ENCODE assay signal across 29 mouse cellular contexts in genomic region chr15:91642682-91643306, GRCm38 (mm10). TPM values are rescaled to one million over a fixed set of nuclear protein-coding genes. Genes with fewer than 3 reads are reported as not detected.
A peak's percentile ranks its signal among the peaks of the same experiment; 100 is the strongest.
DNase-seq lines count a peak whose midpoint lies in the region; ATAC-seq and TF ChIP-seq lines count a peak whose summit lies in the region.
"Had no signal": no experiment of that assay in that cellular context is flagged by ENCODE, and none has a peak within 500 bp of the region (broad histone marks: within the 10 kb centered on the region; RNA-seq: fewer than 3 reads in every experiment).

No protein-coding gene starts in this region.

- H3K36me3 ChIP-seq in lung, embryonic 14.5 days (ENCODE audit: insufficient read depth), result no peaks in the 10 kb centered on the region
- no peaks in the 10 kb centered on the region for H3K36me3 ChIP-seq in intestine, embryonic 16.5 days (ENCODE audit: control insufficient read depth, insufficient read depth, low read length)
- H3K36me3 ChIP-seq in lung, embryonic 16.5 days (ENCODE audit: control insufficient read depth, insufficient read depth, low read length), result no peaks in the 10 kb centered on the region
- no peaks in the 10 kb centered on the region for H3K36me3 ChIP-seq in stomach, embryonic 15.5 days
- H3K36me3 ChIP-seq: embryonic facial prominence, embryonic 12.5 days; heart, embryonic 10.5 days; heart, embryonic 15.5 days; hindbrain, embryonic 12.5 days; kidney, embryonic 15.5 days; midbrain, embryonic 12.5 days; neural tube, embryonic 12.5 days had no signal

- peak; percentile 80 for ATAC-seq in lung, embryonic 14.5 days (ENCODE audit: insufficient read depth)
- ATAC-seq in intestine, embryonic 16.5 days, result peak; percentile 97
- ATAC-seq in lung, embryonic 16.5 days (ENCODE audit: low read depth), result peak; percentile 94
- ATAC-seq in stomach, embryonic 15.5 days (ENCODE audit: insufficient read depth, low FRiP score, low read depth), result peak; percentile 80
- ATAC-seq: forebrain, embryonic 14.5 days; hindbrain, postnatal 0 days had no signal

- H3K4me1 ChIP-seq in lung, embryonic 14.5 days (ENCODE audit: insufficient read depth), result no peaks in the 10 kb centered on the region
- H3K4me1 ChIP-seq in intestine, embryonic 16.5 days (ENCODE audit: control insufficient read depth, insufficient read depth, low read length), result no peaks in the 10 kb centered on the region
- H3K4me1 ChIP-seq in lung, embryonic 16.5 days (replicated peaks; ENCODE audit: control insufficient read depth, insufficient read depth, low read length), result peaks cover 2% of the 10 kb centered on the region; the same call in 1 of the 2 replicates
- H3K4me1 ChIP-seq in stomach, embryonic 15.5 days, result no peaks in the 10 kb centered on the region
- H3K4me1 ChIP-seq: embryonic facial prominence, embryonic 12.5 days; heart, embryonic 10.5 days; heart, embryonic 15.5 days; hindbrain, embryonic 12.5 days; kidney, embryonic 15.5 days; midbrain, embryonic 12.5 days; neural tube, embryonic 12.5 days had no signal

- peak; percentile 40 for DNase-seq in lung, embryonic 14.5 days
- no peak for DNase-seq in lung, postnatal 14 days
- no peak for DNase-seq in layer of hippocampus, postnatal 10 days (ENCODE audit: low spot score in 2 of 2)
- no peak for DNase-seq in spleen, postnatal 36 days (ENCODE audit: low spot score in 2 of 2)
- DNase-seq in ovary, adult 18-20 months (ENCODE audit: low spot score), result no peak
- DNase-seq: cerebellum, adult 11 months; cerebellum, adult 9-10 months; embryo, embryonic 11 days; gastrocnemius, postnatal 14 days; kidney, adult 11 months; kidney, postnatal 25 days; right cerebral cortex, postnatal 4 days; thymus, adult 18-20 months; thymus, postnatal 36 days had no signal

- TF ChIP-seq CTCF in lung, embryonic 14.5 days (IDR thresholded peaks at IDR 0.05; ENCODE audit: low read depth), result no peak

- no peaks in the 10 kb centered on the region for H3K27me3 ChIP-seq in lung, embryonic 14.5 days (ENCODE audit: insufficient read depth, low read length)
- no peaks in the 10 kb centered on the region for H3K27me3 ChIP-seq in intestine, embryonic 16.5 days (replicated peaks; ENCODE audit: control insufficient read depth, insufficient read depth, low read length)
- H3K27me3 ChIP-seq in lung, embryonic 16.5 days (ENCODE audit: control insufficient read depth, insufficient read depth, low read depth, low read length), result no peaks in the 10 kb centered on the region
- H3K27me3 ChIP-seq in stomach, embryonic 15.5 days (replicated peaks), result no peaks in the 10 kb centered on the region
- H3K27me3 ChIP-seq: embryonic facial prominence, embryonic 12.5 days; heart, embryonic 15.5 days; hindbrain, embryonic 12.5 days; kidney, embryonic 15.5 days; megakaryocyte, embryonic 14.5 days; midbrain, embryonic 12.5 days; neural tube, embryonic 12.5 days had no signal

- peak overlapping the region; percentile 20; the same call in 1 of the 2 replicates for H3K4me2 ChIP-seq in lung, embryonic 14.5 days
- H3K4me2 ChIP-seq in intestine, embryonic 16.5 days (ENCODE audit: low read depth, low read length), result no peak overlapping the region
- peak overlapping the region; percentile 10; the same call in 1 of the 2 replicates for H3K4me2 ChIP-seq in lung, embryonic 16.5 days (ENCODE audit: low read depth, low read length)
- no peak overlapping the region for H3K4me2 ChIP-seq in stomach, embryonic 15.5 days
- H3K4me2 ChIP-seq: embryonic facial prominence, embryonic 12.5 days; heart, embryonic 15.5 days; hindbrain, embryonic 12.5 days; kidney, embryonic 15.5 days; midbrain, embryonic 12.5 days; neural tube, embryonic 12.5 days had no signal

- no peak overlapping the region for H3K9ac ChIP-seq in lung, embryonic 14.5 days
- no peak overlapping the region for H3K9ac ChIP-seq in intestine, embryonic 16.5 days (ENCODE audit: low read depth, low read length)
- H3K9ac ChIP-seq in lung, embryonic 16.5 days (ENCODE audit: low read length), result no peak overlapping the region
- H3K9ac ChIP-seq in stomach, embryonic 15.5 days, result no peak overlapping the region
- H3K9ac ChIP-seq: embryonic facial prominence, embryonic 12.5 days; heart, embryonic 15.5 days; hindbrain, embryonic 12.5 days; kidney, embryonic 15.5 days; midbrain, embryonic 12.5 days; neural tube, embryonic 12.5 days had no signal

- WGBS in lung, embryonic 14.5 days, result 48% methylated on average over 9 of the region's 9 CpGs
- WGBS in intestine, embryonic 16.5 days, result 41% methylated on average over 9 of the region's 9 CpGs
- WGBS in lung, embryonic 16.5 days, result 43% methylated on average over 9 of the region's 9 CpGs
- WGBS in stomach, embryonic 15.5 days, result 42% methylated on average over 9 of the region's 9 CpGs

- H3K4me3 ChIP-seq in lung, embryonic 14.5 days (ENCODE audit: low read depth, low read length), result no peak overlapping the region
- H3K4me3 ChIP-seq in intestine, embryonic 16.5 days (ENCODE audit: low read length), result no peak overlapping the region
- H3K4me3 ChIP-seq in lung, embryonic 16.5 days (ENCODE audit: low read length), result no peak overlapping the region
- H3K4me3 ChIP-seq in stomach, embryonic 15.5 days (replicated peaks), result no peak overlapping the region
- H3K4me3 ChIP-seq: embryonic facial prominence, embryonic 12.5 days; heart, embryonic 10.5 days; heart, embryonic 15.5 days; hindbrain, embryonic 12.5 days; kidney, embryonic 15.5 days; layer of hippocampus, adult 2 months; megakaryocyte, embryonic 14.5 days; midbrain, embryonic 12.5 days; myocyte; neural tube, embryonic 12.5 days had no signal

- H3K9me3 ChIP-seq in lung, embryonic 14.5 days (ENCODE audit: low read depth, low read length), result no peaks in the 10 kb centered on the region
- no peaks in the 10 kb centered on the region for H3K9me3 ChIP-seq in intestine, embryonic 16.5 days (ENCODE audit: control insufficient read depth, low read length)
- no peaks in the 10 kb centered on the region for H3K9me3 ChIP-seq in lung, embryonic 16.5 days (ENCODE audit: control insufficient read depth, low read length)
- no peaks in the 10 kb centered on the region for H3K9me3 ChIP-seq in stomach, embryonic 15.5 days
- H3K9me3 ChIP-seq: embryonic facial prominence, embryonic 12.5 days; heart, embryonic 10.5 days; heart, embryonic 15.5 days; kidney, embryonic 15.5 days; midbrain, embryonic 12.5 days; neural tube, embryonic 12.5 days had no signal

- no peak overlapping the region for H3K27ac ChIP-seq in lung, embryonic 14.5 days (ENCODE audit: low read depth)
- no peak overlapping the region for H3K27ac ChIP-seq in intestine, embryonic 16.5 days (ENCODE audit: low read length)
- peak overlapping the region; percentile 72 for H3K27ac ChIP-seq in lung, embryonic 16.5 days (ENCODE audit: low read length)
- peak overlapping the region; percentile 4; the same call in 1 of the 2 replicates for H3K27ac ChIP-seq in stomach, embryonic 15.5 days
- H3K27ac ChIP-seq: embryonic facial prominence, embryonic 12.5 days; heart, embryonic 10.5 days; heart, embryonic 15.5 days; hindbrain, embryonic 12.5 days; hindbrain, postnatal 0 days; kidney, embryonic 15.5 days; layer of hippocampus, adult 2 months; midbrain, embryonic 12.5 days; neural tube, embryonic 12.5 days had no signal

RNA-seq across cellular contexts. Expression of gene Lrrk2, which starts 30.2 kb away (rescaled TPM):
- 8.2 and 8.3 TPM in 2 replicates for polyA plus RNA-seq in lung, embryonic 14.5 days (2014; fragmentation: Nextera tagmentation; extraction: Ambion mirVana)
- 1.7 and 1.9 TPM in 2 replicates for polyA plus RNA-seq in intestine, embryonic 16.5 days (2015; fragmentation: Nextera tagmentation; extraction: Ambion mirVana)
- 9.2 and 10.7 TPM in 2 replicates for polyA plus RNA-seq in lung, embryonic 16.5 days (2015; fragmentation: Nextera tagmentation; extraction: Ambion mirVana)
- 3.8 and 4.6 TPM in 2 replicates for polyA plus RNA-seq in stomach, embryonic 15.5 days (2015; fragmentation: Nextera tagmentation; extraction: Ambion mirVana)
- 10 to 100 TPM; 10.2 to 14.0 TPM for total RNA-seq in layer of hippocampus, postnatal 10 days (2021)

Comparison
In these comparisons a context has a peak if more than half of its experiments do, and no peak if none do; other contexts are left out.
1. H3K27ac ChIP-seq: peak in lung, embryonic 16.5 days (single experiment) and stomach, embryonic 15.5 days (single experiment); none in lung, embryonic 14.5 days (single experiment) and intestine, embryonic 16.5 days (single experiment).
2. H3K4me2 ChIP-seq: peak in lung, embryonic 14.5 days (single experiment) and lung, embryonic 16.5 days (single experiment); none in intestine, embryonic 16.5 days (single experiment) and stomach, embryonic 15.5 days (single experiment).
3. Peak in every context shown above with its lines, with median percentiles within 50 percentile points of each other: ATAC-seq.